Mouse (Mus musculus) megakaryocyte, embryonic 14.5 days (primary cell): Measurements from ENCODE around the gene Tlr2.

ENCODE experiments used
- FLI1 ChIP-seq: IDR thresholded peaks from 2 replicates; pipeline ENCODE4 v1.6.1; 2012; ENCODE audit warnings: low read length, inconsistent platforms, mixed read lengths
- GATA1 ChIP-seq: IDR thresholded peaks from 3 replicates; pipeline ENCODE4 v1.6.1; 2012; ENCODE audit warnings: mixed read lengths, low read length, inconsistent platforms, borderline replicate concordance

GRCm38 (mm10) chr3:83836685-83837084 lies 4.9 kb downstream of the Tlr2 start:
- TF ChIP-seq GATA1 (no peak), FLI1 (no peak)
